Mouse (Mus musculus) small intestine, adult 2 months (tissue): ENCODE results near the gene Ppm1l. TPM values are rescaled to one million over a fixed set of nuclear protein-coding genes. Genes with fewer than 3 reads are reported as not detected.

Source experiments
- H3K27ac ChIP-seq: fragments of 200-500 bp; 2 replicates; pipeline ENCODE4 v1.5.1; 2012; ENCODE audit warnings: low read depth, low read length, control low read depth, inconsistent platforms; ENCODE audit not compliant: insufficient read depth
- H3K27me3 ChIP-seq: fragments of 200-500 bp; 2 replicates; pipeline ENCODE4 v1.6.1; 2012; ENCODE audit warnings: mild to moderate bottlenecking, moderate library complexity, low read length, inconsistent platforms; ENCODE audit not compliant: control insufficient read depth, insufficient read depth
- H3K36me3 ChIP-seq: fragments of 200-500 bp; 2 replicates; pipeline ENCODE4 v1.6.1; 2012; ENCODE audit warnings: mild to moderate bottlenecking, low read length, control low read depth, inconsistent platforms; ENCODE audit not compliant: control insufficient read depth, insufficient read depth
- H3K4me1 ChIP-seq: fragments of 200-500 bp; 2 replicates; pipeline ENCODE4 v1.6.1; 2012; ENCODE audit warnings: low read length, inconsistent platforms, mixed read lengths; ENCODE audit not compliant: control insufficient read depth, insufficient read depth, insufficient read length
- H3K4me3 ChIP-seq: fragments of 200-500 bp; 2 replicates; pipeline ENCODE4 v1.5.1; 2012; ENCODE audit warnings: low read depth, mild to moderate bottlenecking, control low read depth, inconsistent platforms, low read length, moderate library complexity
- CTCF ChIP-seq: fragments of 200-500 bp; IDR thresholded peaks from 2 replicates; pipeline ENCODE4 v1.5.1; 2012; ENCODE audit warnings: low read depth, mild to moderate bottlenecking, control low read depth, inconsistent platforms, low read length, moderate library complexity, mixed read lengths; ENCODE audit not compliant: insufficient replicate concordance, insufficient read length; ENCODE audit errors: extremely low read depth
- POLR2A ChIP-seq: fragments of 200-500 bp; IDR thresholded peaks from 2 replicates; pipeline ENCODE4 v1.6.1; 2012; ENCODE audit warnings: low read depth, mild to moderate bottlenecking, control low read depth, inconsistent platforms, low read length, moderate library complexity
- WGBS: fragments of 180-500 bp; shearing (Covaris S2); methylation state at CpG from one replicate; pipeline ENCODE4 v1.1.7; 2018; 5-methylcytosine and 5-hydroxymethylcytosine counted together
- polyA plus RNA-seq: library from polyadenylated mRNA; depleted of rRNA; stranded (reverse); fragments of >200 nt; gene quantifications from 2 replicates; pipeline ENCODE4 v1.2.3, GENCODE M21; 2012

The Ppm1l gene
- polyA plus RNA-seq, 1 experiment: 1.1 TPM

DNA sequence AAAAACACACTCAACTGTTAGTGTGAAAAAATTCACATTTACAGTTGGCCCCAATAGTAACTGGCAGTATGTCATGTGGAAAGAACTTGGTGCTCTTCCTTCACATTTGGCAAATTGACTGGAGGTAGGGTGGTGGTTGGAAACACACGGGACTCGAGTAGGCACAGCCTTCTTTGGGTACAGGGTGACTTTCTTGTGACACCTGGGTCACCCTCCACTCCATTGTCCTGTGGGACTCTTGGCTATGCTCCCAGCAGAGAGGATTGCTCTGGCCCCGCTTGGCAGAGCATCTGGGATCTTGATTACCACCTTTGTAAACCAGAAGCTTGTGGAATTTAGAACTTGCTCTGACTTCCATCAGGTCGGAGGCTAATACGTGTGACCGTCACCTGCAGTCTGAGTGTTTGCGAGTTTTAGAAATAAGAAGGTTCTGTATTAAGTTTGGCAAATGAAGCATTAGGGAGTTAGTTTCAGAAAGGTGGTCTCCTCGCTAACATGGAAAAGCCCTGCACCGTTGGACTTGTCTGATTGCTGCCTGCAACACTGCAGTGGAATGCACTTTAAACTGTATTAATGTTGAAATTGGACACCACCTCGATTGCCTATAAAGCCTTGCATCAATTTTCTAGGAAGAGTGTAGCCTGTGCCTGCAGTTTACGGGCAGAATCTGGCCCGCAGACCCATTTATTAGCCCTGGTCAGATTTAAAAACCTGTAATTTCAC, 41.4 kb downstream of the Ppm1l start:
- TF ChIP-seq CTCF (no peak), POLR2A (no peak)
- Histone ChIP-seq H3K4me3 (no peak overlapping the region), H3K4me1 (peaks cover 3% of the 10 kb centered on the region; the same call in 1 of the 2 replicates), H3K36me3 (no peaks in the 10 kb centered on the region), H3K27me3 (peaks cover 6% of the 10 kb centered on the region; the same call in 1 of the 2 replicates), H3K27ac (no peak overlapping the region)
- 82% methylated on average over 12 of the region's 12 CpGs for WGBS

- H3K27me3 ChIP-seq: peaks cover 6% of the 10 kb centered on the region; the same call in 1 of the 2 replicates
- H3K27ac ChIP-seq: no peak overlapping the region
- H3K36me3 ChIP-seq: no peaks in the 10 kb centered on the region
- TF ChIP-seq POLR2A: no peak
- TF ChIP-seq CTCF: no peak
- no peak overlapping the region for H3K4me3 ChIP-seq
- 96% methylated on average over 8 of the region's 8 CpGs for WGBS
- peaks cover 3% of the 10 kb centered on the region; the same call in 1 of the 2 replicates for H3K4me1 ChIP-seq
These were observed 41.9 kb downstream of the Ppm1l start for GRCm38 (mm10) chr3:69358620-69358964.

DNA sequence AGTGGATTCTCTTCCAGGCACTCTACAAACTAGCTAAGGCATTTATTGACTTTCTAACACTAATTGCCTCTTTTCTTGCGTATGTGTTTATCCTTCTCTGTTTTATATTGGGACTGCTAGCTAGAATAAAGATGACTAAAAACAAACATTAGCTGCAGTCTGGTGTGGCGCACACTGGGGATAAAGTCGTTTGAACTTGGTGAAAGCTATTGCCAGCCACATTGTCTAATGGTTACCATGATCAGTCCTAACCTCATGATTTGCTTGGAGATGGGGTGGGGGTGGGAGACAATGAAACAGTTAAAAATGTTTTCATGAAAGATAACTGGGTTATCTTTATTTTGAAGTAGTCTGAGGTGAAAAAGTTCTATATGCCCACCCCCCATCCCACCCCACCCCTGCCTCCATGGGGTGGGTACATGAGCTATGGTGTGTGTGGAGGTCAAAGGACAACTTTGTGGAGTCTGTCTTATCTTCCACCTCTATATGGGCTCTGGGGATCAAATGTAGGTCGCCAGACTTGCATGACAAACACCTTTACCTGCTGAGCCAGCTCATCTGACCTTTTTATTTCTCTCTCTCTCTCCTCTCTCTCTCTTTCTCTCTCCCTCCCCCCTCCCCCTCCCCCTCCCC, 43.7 kb downstream of the Ppm1l start:
- H3K4me1 ChIP-seq: no peaks in the 10 kb centered on the region; the same call in 1 of the 2 replicates
- no peak overlapping the region for H3K4me3 ChIP-seq
- H3K27me3 ChIP-seq: peaks cover 9% of the 10 kb centered on the region; the same call in 1 of the 2 replicates
- H3K36me3 ChIP-seq: no peaks in the 10 kb centered on the region
- no peak overlapping the region for H3K27ac ChIP-seq
- TF ChIP-seq POLR2A: no peak
- no peak for TF ChIP-seq CTCF
- 34% methylated on average over 4 of the region's 4 CpGs for whole genome bisulfite sequencing

- H3K27me3 ChIP-seq: peaks cover 9% of the 10 kb centered on the region
- WGBS: 73% methylated on average over 13 of the region's 13 CpGs
- TF ChIP-seq CTCF (no peak), POLR2A (no peak)
- H3K27ac ChIP-seq: no peak overlapping the region
- no peaks in the 10 kb centered on the region for H3K36me3 ChIP-seq
- H3K4me1 ChIP-seq: no peaks in the 10 kb centered on the region; the same call in 1 of the 2 replicates
- H3K4me3 ChIP-seq: no peak overlapping the region
These were observed 45.1 kb downstream of the Ppm1l start for GRCm38 (mm10) chr3:69361487-69362349.

GRCm38 (mm10) chr3:69362350-69362790, 45.7 kb downstream of the Ppm1l start:
- Histone ChIP-seq H3K4me3 (no peak overlapping the region), H3K4me1 (no peaks in the 10 kb centered on the region; the same call in 1 of the 2 replicates), H3K36me3 (no peaks in the 10 kb centered on the region), H3K27ac (no peak overlapping the region), H3K27me3 (peaks cover 9% of the 10 kb centered on the region)
- 63% methylated on average over 5 of the region's 5 CpGs for WGBS
- TF ChIP-seq POLR2A: no peak
- no peak for TF ChIP-seq CTCF

GRCm38 (mm10) chr3:69362906-69363305, 46.2 kb downstream of the Ppm1l start:
- no peak for TF ChIP-seq CTCF
- no peak for TF ChIP-seq POLR2A

More at GRCm38 (mm10) chr3:69362906-69363305, 46.2 kb downstream of the Ppm1l start:
- no peaks in the 10 kb centered on the region; the same call in 1 of the 2 replicates for H3K4me1 ChIP-seq
- WGBS: 29% methylated on average over 4 of the region's 4 CpGs
- no peak overlapping the region for H3K4me3 ChIP-seq
- H3K27ac ChIP-seq: no peak overlapping the region
- no peaks in the 10 kb centered on the region for H3K36me3 ChIP-seq
- H3K27me3 ChIP-seq: peaks cover 9% of the 10 kb centered on the region
